Mouse (Mus musculus): ENCODE measurements at regions not wholly inside any gene's neighbourhood (a gene's known extent, or its start where the extent isn't known, plus 50 kb on each side); places are given as distances from the start of the nearest gene placed in this dataset.

DNA sequence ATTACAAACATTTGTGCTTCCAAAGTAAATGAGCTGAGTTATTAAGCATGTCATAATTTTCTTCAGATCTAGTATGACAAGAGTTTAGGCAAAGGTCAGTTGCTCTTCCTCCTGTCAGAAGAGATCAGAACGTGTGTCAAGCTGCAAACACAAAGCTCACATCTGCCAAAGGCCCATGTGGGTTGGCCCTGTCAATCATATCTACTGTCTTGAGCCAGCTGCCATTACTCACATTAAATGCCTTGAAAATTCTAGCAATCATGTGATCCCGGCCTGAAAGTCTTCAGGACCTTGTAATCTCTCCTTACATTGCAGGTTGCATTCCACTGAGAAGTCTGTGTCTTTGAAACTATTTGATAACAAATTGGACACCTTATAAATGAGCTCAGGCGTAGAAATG, 146.8 kb upstream of the Cp start:
- TF ChIP-seq CTCF (conservative IDR thresholded peaks at IDR 0.05; ENCODE audit: low read length) (no peak), NANOG (IDR thresholded peaks at IDR 0.05; ENCODE audit: borderline replicate concordance, low read length) (no peak), POU5F1 (IDR thresholded peaks at IDR 0.05; ENCODE audit: borderline replicate concordance, low read length) (no peak)
